Mouse (Mus musculus): ENCODE data around the gene Higd1b.

DNA sequence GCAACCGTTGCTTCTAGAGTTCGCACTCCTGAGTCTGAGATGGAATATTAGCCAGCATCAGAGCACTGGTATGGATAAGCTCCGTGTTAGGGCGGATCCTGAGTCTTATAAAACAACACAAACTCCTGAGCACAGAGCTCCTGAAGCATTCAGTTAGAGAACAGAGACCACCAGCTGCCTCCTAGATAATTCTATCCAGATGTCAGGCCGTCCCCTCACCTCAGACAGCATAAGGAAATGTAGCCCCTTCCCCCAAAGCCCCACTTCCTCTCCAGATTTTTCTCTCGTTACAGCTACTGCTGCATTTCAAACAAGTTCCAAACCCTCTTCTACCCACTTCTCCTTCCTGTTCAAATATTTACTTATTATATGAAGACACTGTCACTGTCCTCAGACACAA lies 20.3 kb downstream of the Higd1b start:
- no peak for TF ChIP-seq POLR2A (IDR thresholded peaks at IDR 0.05; ENCODE audit: insufficient read length, low read depth)
- no peak for TF ChIP-seq CEBPB (IDR thresholded peaks at IDR 0.05; ENCODE audit: insufficient read depth, poor library complexity, severe bottlenecking)
- TF ChIP-seq TCF12 (IDR thresholded peaks at IDR 0.05; ENCODE audit: insufficient read depth, poor library complexity, severe bottlenecking) = no peak
- TF ChIP-seq POLR2AphosphoS2 (IDR thresholded peaks at IDR 0.05; ENCODE audit: insufficient read length, low read depth) = no peak
- TF ChIP-seq REST (IDR thresholded peaks at IDR 0.05; ENCODE audit: insufficient read depth, insufficient read length) = no peak

All from myocyte (in vitro differentiated cells).